Mouse (Mus musculus) MEL (cell line): ENCODE measurements around the gene Fastk. TPM values are rescaled to one million over a fixed set of nuclear protein-coding genes. Genes with fewer than 3 reads are reported as not detected.

ENCODE experiments used
- DNase-seq: peaks from one replicate; pipeline ENCODE4 v3.0.0; 2011; ENCODE audit warnings: low read depth, low spot score
- H3K27ac ChIP-seq: 2 replicates; pipeline ENCODE4 v1.5.1; 2012; ENCODE audit warnings: low read depth, mild to moderate bottlenecking, control low read depth, low read length, moderate library complexity; ENCODE audit not compliant: control insufficient read depth
- H3K27me3 ChIP-seq, 2 experiments: fragments of 150-350 bp in 1 of 2; sonication (generic) in 1 of 2; 2 replicates each; pipeline ENCODE4 v1.6.1; 2012; ENCODE audit warnings: low read length in 2 of 2, mild to moderate bottlenecking in 2 of 2, improper control_type of control experiment in 1 of 2, moderate library complexity in 1 of 2; ENCODE audit not compliant: insufficient read depth in 2 of 2, control insufficient read depth in 1 of 2
- H3K36me3 ChIP-seq, 2 experiments: 2 replicates each; pipeline ENCODE4 v1.6.1; 2012 to 2014; ENCODE audit warnings: low read length in 2 of 2, improper control_type of control experiment in 1 of 2, inconsistent platforms in 1 of 2, mild to moderate bottlenecking in 1 of 2; ENCODE audit not compliant: insufficient read depth in 2 of 2, control insufficient read depth in 1 of 2
- H3K4me1 ChIP-seq, 2 experiments: fragments of 150-350 bp in 1 of 2; sonication (generic) in 1 of 2; 2 replicates each; pipeline ENCODE4 v1.6.1; 2012; ENCODE audit warnings: low read length in 2 of 2, improper control_type of control experiment in 1 of 2, mild to moderate bottlenecking in 1 of 2; ENCODE audit not compliant: insufficient read depth in 2 of 2, control insufficient read depth in 1 of 2
- H3K4me3 ChIP-seq, 2 experiments: fragments of 150-350 bp in 1 of 2; sonication (generic) in 1 of 2; 2 replicates each; pipeline ENCODE4 v1.5.1; 2012; ENCODE audit warnings: low read depth in 2 of 2, low read length in 2 of 2, mild to moderate bottlenecking in 2 of 2, moderate library complexity in 2 of 2, control low read depth in 1 of 2, improper control_type of control experiment in 1 of 2; ENCODE audit not compliant: control insufficient read depth in 1 of 2, insufficient read depth in 1 of 2
- H3K79me2 ChIP-seq: 2 replicates; pipeline ENCODE4 v1.6.1; 2012; ENCODE audit warnings: mild to moderate bottlenecking, low read length, moderate library complexity; ENCODE audit not compliant: control insufficient read depth, poor library complexity, insufficient read depth
- H3K9ac ChIP-seq: 2 replicates; pipeline ENCODE4 v1.6.1; 2012; ENCODE audit warnings: low read depth, mild to moderate bottlenecking, control low read depth, low read length, moderate library complexity; ENCODE audit not compliant: control insufficient read depth, poor library complexity, severe bottlenecking
- H3K9me3 ChIP-seq: fragments of 150-350 bp; sonication (generic); replicated peaks from 2 replicates; pipeline ENCODE4 v1.6.1; 2012; ENCODE audit warnings: mild to moderate bottlenecking, low read length, improper control_type of control experiment, moderate library complexity; ENCODE audit not compliant: insufficient read depth
- CHD1 ChIP-seq: IDR thresholded peaks from 2 replicates; pipeline ENCODE4 v1.6.1; 2012; ENCODE audit warnings: low read depth, mild to moderate bottlenecking, inconsistent platforms, low read length, improper control_type of control experiment
- CHD2 ChIP-seq: IDR thresholded peaks from 2 replicates; pipeline ENCODE4 v1.6.1; 2011; ENCODE audit warnings: low read length, improper control_type of control experiment
- CTCF ChIP-seq, 3 experiments: IDR thresholded peaks in 2 of 3; conservative IDR thresholded peaks in 1 of 3; 2 replicates each; pipeline ENCODE4 v1.5.1; 2011 to 2012; ENCODE audit warnings: low read length in 3 of 3, low read depth in 2 of 3, mild to moderate bottlenecking in 2 of 3, improper control_type of control experiment in 1 of 3, inconsistent platforms in 1 of 3, mixed read lengths in 1 of 3, moderate library complexity in 1 of 3; ENCODE audit not compliant: control insufficient read depth in 1 of 3, insufficient read depth in 1 of 3, poor library complexity in 1 of 3, severe bottlenecking in 1 of 3
- ELF1 ChIP-seq: IDR thresholded peaks from 2 replicates; pipeline ENCODE4 v1.6.1; 2014; ENCODE audit warnings: low read depth, mild to moderate bottlenecking, inconsistent platforms, low read length, improper control_type of control experiment, moderate library complexity
- EP300 ChIP-seq, 2 experiments: IDR thresholded peaks; 2 replicates each; pipeline ENCODE4 v1.6.1; 2011; ENCODE audit warnings: improper control_type of control experiment in 2 of 2, low read length in 2 of 2, low read depth in 1 of 2, mild to moderate bottlenecking in 1 of 2
- GABPA ChIP-seq: IDR thresholded peaks from 2 replicates; pipeline ENCODE4 v1.6.1; 2012; ENCODE audit warnings: low read depth, mild to moderate bottlenecking, inconsistent platforms, low read length, improper control_type of control experiment, moderate library complexity
- GATA1 ChIP-seq: IDR thresholded peaks from 2 replicates; pipeline ENCODE4 v1.6.1; 2011; ENCODE audit warnings: low read depth, low read length, improper control_type of control experiment
- HCFC1 ChIP-seq: IDR thresholded peaks from 2 replicates; pipeline ENCODE4 v1.6.1; 2012; ENCODE audit warnings: low read depth, mild to moderate bottlenecking, inconsistent platforms, low read length, improper control_type of control experiment, moderate library complexity
- MAX ChIP-seq: IDR thresholded peaks from 2 replicates; pipeline ENCODE4 v1.6.1; 2011; ENCODE audit warnings: low read length, improper control_type of control experiment
- MAZ ChIP-seq: IDR thresholded peaks from 2 replicates; pipeline ENCODE4 v1.6.1; 2012; ENCODE audit warnings: low read depth, mild to moderate bottlenecking, inconsistent platforms, low read length, improper control_type of control experiment
- MEF2A ChIP-seq: IDR thresholded peaks from 2 replicates; pipeline ENCODE4 v1.6.1; 2014; ENCODE audit warnings: low read depth, mild to moderate bottlenecking, inconsistent platforms, low read length, improper control_type of control experiment; ENCODE audit not compliant: poor library complexity, insufficient replicate concordance, severe bottlenecking; ENCODE audit errors: extremely low read depth
- MYB ChIP-seq: IDR thresholded peaks from 2 replicates; pipeline ENCODE4 v1.6.1; 2011; ENCODE audit warnings: mild to moderate bottlenecking, low read depth, low read length, improper control_type of control experiment
- POLR2A ChIP-seq, 2 experiments: IDR thresholded peaks; 2 replicates each; pipeline ENCODE4 v1.6.1; 2011 to 2012; ENCODE audit warnings: low read length in 2 of 2, mild to moderate bottlenecking in 2 of 2, control low read depth in 1 of 2, improper control_type of control experiment in 1 of 2, low read depth in 1 of 2, moderate library complexity in 1 of 2; ENCODE audit not compliant: control insufficient read depth in 1 of 2, insufficient read depth in 1 of 2, poor library complexity in 1 of 2
- POLR2AphosphoS2 ChIP-seq: IDR thresholded peaks from 2 replicates; pipeline ENCODE4 v1.6.1; 2011; ENCODE audit warnings: low read length, improper control_type of control experiment
- RAD21 ChIP-seq: IDR thresholded peaks from 2 replicates; pipeline ENCODE4 v1.6.1; 2011; ENCODE audit warnings: mild to moderate bottlenecking, low read depth, low read length, improper control_type of control experiment
- SIN3A ChIP-seq: IDR thresholded peaks from 2 replicates; pipeline ENCODE4 v1.6.1; 2012; ENCODE audit warnings: low read length, improper control_type of control experiment, inconsistent platforms
- TAL1 ChIP-seq: IDR thresholded peaks from 2 replicates; pipeline ENCODE4 v1.6.1; 2012; ENCODE audit warnings: mild to moderate bottlenecking, inconsistent platforms, low read length, moderate library complexity, mixed read lengths
- TCF12 ChIP-seq: IDR thresholded peaks from 2 replicates; pipeline ENCODE4 v1.6.1; 2014; ENCODE audit warnings: low read depth, mild to moderate bottlenecking, inconsistent platforms, low read length, improper control_type of control experiment, moderate library complexity
- UBTF ChIP-seq: IDR thresholded peaks from 2 replicates; pipeline ENCODE4 v1.6.1; 2012; ENCODE audit warnings: low read depth, mild to moderate bottlenecking, inconsistent platforms, low read length, improper control_type of control experiment, moderate library complexity, borderline replicate concordance; ENCODE audit not compliant: insufficient read depth
- ZKSCAN1 ChIP-seq: IDR thresholded peaks from 2 replicates; pipeline ENCODE4 v1.6.1; 2012; ENCODE audit warnings: low read depth, mild to moderate bottlenecking, inconsistent platforms, low read length, improper control_type of control experiment, moderate library complexity
- ZNF384 ChIP-seq: IDR thresholded peaks from 2 replicates; pipeline ENCODE4 v1.6.1; 2012; ENCODE audit warnings: low read depth, mild to moderate bottlenecking, inconsistent platforms, low read length, improper control_type of control experiment
- polyA plus RNA-seq, 2 experiments: library from polyadenylated mRNA; stranded (reverse) in 1 of 2; unstranded in 1 of 2; fragments of >175 nt in 1 of 2; fragments of >200 nt in 1 of 2; gene quantifications; 2 replicates each; pipeline versions ENCODE4 v1.2.1 to v1.2.4; 2012; ENCODE audit warnings: low replicate concordance in 2 of 2, low read depth in 1 of 2; ENCODE audit not compliant: insufficient read length in 2 of 2, insufficient read depth in 1 of 2, missing spikeins in 1 of 2
- total RNA-seq: library from RNA; depleted of rRNA; stranded (reverse); fragments of 300-350 nt; gene quantifications from 2 replicates; pipeline ENCODE4 v1.2.3, GENCODE M21; 2012

Gene Fastk
- total and polyA plus RNA-seq, 3 experiments = 111 to 273 (median 228) TPM

DNA sequence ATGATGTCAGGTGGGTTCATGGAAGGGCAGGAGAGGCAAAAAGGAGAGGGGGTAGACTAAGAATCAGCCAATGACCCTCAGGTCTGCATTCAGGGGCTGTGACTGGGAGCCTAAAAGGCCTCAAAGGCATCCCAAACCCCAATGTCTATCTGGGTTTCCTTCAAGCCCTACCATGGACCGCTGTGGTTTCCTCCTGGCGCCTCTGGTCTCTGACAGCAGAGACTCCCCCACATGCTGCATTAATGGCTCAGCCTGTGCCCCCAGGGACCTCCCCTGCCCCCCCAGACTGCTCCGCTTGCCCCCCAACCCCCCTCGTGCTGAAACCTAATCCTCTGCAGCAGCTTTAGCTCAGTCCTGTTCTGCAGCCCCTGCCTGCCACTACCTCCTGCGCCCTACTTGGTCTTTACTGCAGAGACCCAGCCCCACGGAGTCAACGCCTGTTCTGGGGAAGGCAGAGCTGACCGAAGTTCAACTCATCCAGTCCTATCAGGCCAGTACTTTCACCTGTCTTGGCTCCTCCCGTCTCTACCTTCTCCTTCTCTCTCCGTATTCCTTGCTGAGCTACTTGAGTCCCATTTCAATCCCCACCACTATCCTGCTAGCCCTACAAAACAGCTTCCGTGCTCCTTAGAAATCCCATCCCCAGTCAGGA, 31.9 kb downstream of the Fastk start, which contains the start of gene Asic3:
Gene Asic3 (plus strand): TSS at position 351 of the 652 bp plus-strand sequence.
- TF ChIP-seq GABPA (no peak), MAZ (no peak), POLR2AphosphoS2 (no peak), EP300 (IDR thresholded peaks at IDR 0.05; ENCODE audit: low read depth in 1 of 2, low read length in 2 of 2) (no peak), MAX (no peak), GATA1 (no peak), UBTF (no peak), CTCF (IDR thresholded peaks at IDR 0.05 in 2 of 3, conservative IDR thresholded peaks at IDR 0.05 in 1 of 3; ENCODE audit: control insufficient read depth in 1 of 3, insufficient read depth in 1 of 3, low read depth in 2 of 3, low read length in 3 of 3, poor library complexity in 1 of 3, severe bottlenecking in 1 of 3) (no peak), TCF12 (no peak), TAL1 (no peak), CHD1 (no peak), SIN3A (no peak), ZNF384 (no peak), CHD2 (no peak), POLR2A (IDR thresholded peaks at IDR 0.05; ENCODE audit: control insufficient read depth in 1 of 2, insufficient read depth in 1 of 2, low read depth in 1 of 2, low read length in 2 of 2, poor library complexity in 1 of 2) (no peak), ELF1 (no peak), MEF2A (no peak), HCFC1 (no peak), ZKSCAN1 (no peak)
- no peaks in the 10 kb centered on the region for H3K79me2 ChIP-seq
- peaks cover 0 to 3% of the 10 kb centered on the region in 2 experiments; a peak in 1 of 4 replicates for H3K4me1 ChIP-seq
- no peak within 1 kb of the TSS for H3K27ac ChIP-seq
- no peaks in the 10 kb centered on the region; a peak in 1 of 4 replicates for H3K36me3 ChIP-seq
- H3K9me3 ChIP-seq = no peaks in the 10 kb centered on the region
- no peak for DNase-seq
- H3K4me3 ChIP-seq = no peak within 1 kb of the TSS
- no peaks in the 10 kb centered on the region for H3K27me3 ChIP-seq
- no peak within 1 kb of the TSS for H3K9ac ChIP-seq

DNA sequence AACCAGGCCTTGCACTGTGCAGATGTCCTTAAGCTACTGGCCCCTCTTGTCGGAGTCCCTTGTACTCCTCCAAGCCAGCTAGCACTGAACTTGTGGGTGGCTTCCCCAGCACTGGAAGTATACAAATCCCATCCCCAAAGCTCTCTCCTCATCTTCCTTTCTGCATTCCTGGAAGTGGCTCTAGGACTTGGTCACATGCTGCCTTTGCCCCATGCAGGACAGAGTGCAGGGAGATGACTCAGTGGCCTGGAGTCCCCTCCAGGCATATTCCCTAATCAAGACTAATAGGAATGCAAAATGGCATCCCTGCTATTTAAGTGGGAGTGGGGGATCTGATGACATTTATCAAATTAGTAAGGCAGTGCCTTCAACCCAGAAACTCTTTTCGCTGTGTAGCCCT, 33.0 kb downstream of the Fastk start:
- no peak for TF ChIP-seq RAD21
- TF ChIP-seq POLR2A (IDR thresholded peaks at IDR 0.05; ENCODE audit: control insufficient read depth in 1 of 2, insufficient read depth in 1 of 2, low read depth in 1 of 2, low read length in 2 of 2, poor library complexity in 1 of 2) = no peak
- TF ChIP-seq MYB = no peak
- H3K27me3 ChIP-seq = no peaks in the 10 kb centered on the region
- H3K27ac ChIP-seq = no peak overlapping the region
- no peaks in the 10 kb centered on the region for H3K9me3 ChIP-seq
- no peaks in the 10 kb centered on the region; a peak in 1 of 4 replicates for H3K36me3 ChIP-seq
- no peak overlapping the region for H3K4me3 ChIP-seq
- no peak overlapping the region for H3K9ac ChIP-seq
- peaks cover 0 to 3% of the 10 kb centered on the region in 2 experiments; a peak in 1 of 4 replicates for H3K4me1 ChIP-seq
- no peaks in the 10 kb centered on the region for H3K79me2 ChIP-seq
- DNase-seq = no peak
